Mouse (Mus musculus): ENCODE results near the gene Clasrp.
"Not testable (repeated sequence)": the region's sequence is repeated elsewhere in the genome, so short reads cannot be mapped to it uniquely, and the experiment has no call there.

Clasrp gene

GRCm38 (mm10) chr7:19609641-19610332 is 5.5 kb upstream of the Clasrp start:
- DNase-seq (ENCODE audit: low spot score) = no peak

GRCm38 (mm10) chr7:19607291-19607690 is 3.0 kb upstream of the Clasrp start:
- DNase-seq (ENCODE audit: low spot score) = no peak

- not testable (repeated sequence) for DNase-seq (ENCODE audit: low spot score)
Measured at GRCm38 (mm10) chr7:19604606-19605214, 424 bp upstream of the Clasrp start.

DNA sequence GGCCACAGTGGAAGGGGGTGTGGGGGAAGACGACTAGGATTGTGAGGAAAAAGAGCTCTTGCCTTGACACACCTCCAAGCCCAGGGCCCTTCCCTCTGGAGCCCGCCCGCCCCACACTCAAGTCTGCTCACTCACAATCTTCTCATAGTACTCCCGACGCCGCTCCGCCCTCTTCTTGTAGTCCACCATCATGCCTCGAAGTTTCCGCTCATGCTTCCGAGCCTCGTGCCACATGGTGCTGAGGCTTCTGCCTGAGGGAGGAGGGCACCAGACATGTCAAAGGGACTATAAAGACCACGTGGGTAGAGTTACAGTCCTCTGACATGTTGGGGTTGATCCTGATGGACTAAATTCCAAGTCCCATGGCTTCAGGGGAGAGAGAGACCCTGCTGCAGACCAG is 1.2 kb downstream of the Clasrp start:
- DNase-seq (ENCODE audit: low spot score) = no peak

GRCm38 (mm10) chr7:19600562-19600961 is 3.7 kb downstream of the Clasrp start:
- no peak for DNase-seq (ENCODE audit: low spot score)

DNA sequence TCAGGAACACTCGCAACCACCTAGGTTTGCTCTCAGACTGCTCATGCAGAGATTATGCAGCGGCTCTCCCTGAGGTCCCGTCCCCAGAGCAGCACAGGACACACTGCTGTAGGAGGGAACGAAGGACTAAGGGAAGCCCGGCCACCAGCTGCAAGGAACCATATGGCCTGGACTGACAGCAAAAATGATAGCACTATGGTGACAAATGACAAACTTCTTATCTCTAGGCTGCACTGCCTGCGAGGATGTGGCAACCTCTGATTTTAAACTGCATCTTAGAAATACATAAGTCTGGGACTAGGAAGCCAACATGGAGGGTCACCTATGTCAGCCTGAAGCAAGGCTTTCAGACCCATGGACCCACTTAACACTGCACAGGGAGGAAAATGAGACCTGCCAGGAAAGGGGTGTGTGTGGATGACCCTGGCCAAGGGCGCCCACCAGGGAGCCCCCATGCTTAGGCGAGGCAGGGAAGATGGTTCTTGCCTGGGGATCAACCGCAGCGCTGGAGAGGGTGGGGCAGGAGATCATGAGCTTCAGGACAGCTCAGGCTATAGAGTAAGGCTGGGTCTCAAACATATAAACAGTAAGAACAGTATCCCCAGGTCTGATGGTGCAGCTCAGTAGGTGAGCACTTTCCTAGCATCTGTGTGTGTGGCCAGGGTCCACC is 11.1 kb downstream of the Clasrp start:
- no peak for DNase-seq (ENCODE audit: low spot score)

- DNase-seq (ENCODE audit: low spot score) = no peak
Measured at GRCm38 (mm10) chr7:19589917-19590316, 14.4 kb downstream of the Clasrp start.

DNA sequence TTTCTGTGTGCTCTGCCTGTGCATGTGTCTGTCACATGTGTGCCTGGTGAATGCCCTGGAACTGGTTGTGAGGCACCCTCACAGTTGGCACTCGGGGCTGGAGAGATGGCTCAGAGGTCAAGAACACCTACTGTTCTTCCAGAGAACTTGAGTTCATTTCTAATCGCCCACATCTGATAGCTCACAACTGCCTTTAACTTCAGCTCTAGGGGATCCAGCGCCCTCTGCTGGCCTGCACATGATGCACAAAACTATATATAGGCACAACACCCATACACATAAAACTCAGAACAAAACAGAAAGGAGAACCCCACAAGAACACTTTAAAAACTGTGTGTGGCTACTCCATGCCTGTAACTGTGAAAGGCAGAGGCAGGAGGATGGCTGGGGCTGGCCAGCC is 15.1 kb downstream of the Clasrp start:
- no peak for DNase-seq (ENCODE audit: low spot score)

DNA sequence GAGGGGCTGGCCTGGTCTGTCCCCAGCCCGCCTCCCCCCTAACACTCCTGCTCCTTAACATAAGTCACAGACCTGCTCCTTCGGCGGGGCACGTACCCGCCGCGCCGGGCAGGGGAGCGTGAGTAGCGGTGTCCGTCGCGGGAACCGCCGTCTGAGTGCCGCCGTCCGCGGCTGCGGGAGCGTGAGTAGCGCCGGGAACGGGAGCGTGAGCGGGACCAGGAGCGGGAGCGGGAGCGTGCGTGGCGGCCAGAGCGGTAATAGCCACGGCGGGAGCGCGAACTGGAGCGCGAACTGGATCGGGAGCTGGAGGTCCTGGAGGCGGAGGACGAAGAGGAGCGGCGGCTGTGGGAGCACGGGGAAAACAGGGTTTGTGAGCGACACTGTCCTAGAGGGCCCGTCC is 18.0 kb downstream of the Clasrp start:
- DNase-seq (ENCODE audit: low spot score) = no peak

GRCm38 (mm10) chr7:19580634-19581033 is 23.7 kb downstream of the Clasrp start:
- DNase-seq (ENCODE audit: low spot score) = no peak

- no peak for DNase-seq (ENCODE audit: low spot score)
Measured at GRCm38 (mm10) chr7:19579751-19580150, 24.5 kb downstream of the Clasrp start.

DNA sequence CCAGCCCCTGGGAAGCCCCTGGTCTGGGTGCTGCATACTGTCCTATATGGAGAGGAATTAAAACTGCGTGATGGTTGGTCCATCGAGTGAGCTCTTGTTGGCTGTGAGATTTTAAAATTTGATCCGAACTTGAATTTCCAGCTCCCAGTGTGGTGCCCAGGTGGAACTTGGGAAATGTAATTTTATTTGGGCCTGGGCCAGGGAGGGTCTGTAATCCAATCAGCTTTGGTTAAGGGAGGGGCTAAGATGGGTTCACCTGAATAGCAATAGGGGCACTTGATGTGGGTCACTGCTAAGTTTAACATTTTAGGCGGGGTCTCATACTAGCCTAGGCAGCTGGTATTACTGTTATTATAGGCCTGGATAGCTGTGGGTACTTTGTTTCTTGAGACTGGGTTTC is 25.9 kb downstream of the Clasrp start:
- DNase-seq (ENCODE audit: low spot score) = no peak

DNA sequence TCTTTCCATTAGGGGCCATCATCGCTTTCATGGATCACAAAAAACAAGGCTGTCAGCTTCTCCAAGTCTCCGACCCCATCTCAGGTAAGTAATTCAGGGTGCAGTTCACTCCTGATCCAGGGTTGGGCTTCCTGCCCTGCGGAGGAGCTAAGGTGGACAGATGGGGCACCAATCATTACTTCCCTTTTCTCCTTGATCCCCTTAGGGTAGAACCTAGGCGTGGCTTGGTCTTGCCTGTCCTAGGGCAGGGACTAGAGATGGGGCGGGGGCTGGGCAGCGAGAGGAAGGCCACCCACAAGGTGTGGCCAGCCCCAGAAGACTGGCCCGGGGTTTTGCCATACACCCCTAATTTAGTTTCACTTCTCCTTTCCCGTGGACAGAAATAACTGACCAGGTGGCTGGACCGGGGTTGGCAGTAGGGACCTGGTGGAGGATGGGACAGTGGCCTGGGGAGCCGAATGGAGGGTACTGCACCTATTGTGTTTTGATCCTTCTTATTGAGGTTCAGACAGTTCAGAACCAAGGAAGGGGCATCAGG is 26.3 kb downstream of the Clasrp start:
- DNase-seq (ENCODE audit: low spot score) = no peak

DNA sequence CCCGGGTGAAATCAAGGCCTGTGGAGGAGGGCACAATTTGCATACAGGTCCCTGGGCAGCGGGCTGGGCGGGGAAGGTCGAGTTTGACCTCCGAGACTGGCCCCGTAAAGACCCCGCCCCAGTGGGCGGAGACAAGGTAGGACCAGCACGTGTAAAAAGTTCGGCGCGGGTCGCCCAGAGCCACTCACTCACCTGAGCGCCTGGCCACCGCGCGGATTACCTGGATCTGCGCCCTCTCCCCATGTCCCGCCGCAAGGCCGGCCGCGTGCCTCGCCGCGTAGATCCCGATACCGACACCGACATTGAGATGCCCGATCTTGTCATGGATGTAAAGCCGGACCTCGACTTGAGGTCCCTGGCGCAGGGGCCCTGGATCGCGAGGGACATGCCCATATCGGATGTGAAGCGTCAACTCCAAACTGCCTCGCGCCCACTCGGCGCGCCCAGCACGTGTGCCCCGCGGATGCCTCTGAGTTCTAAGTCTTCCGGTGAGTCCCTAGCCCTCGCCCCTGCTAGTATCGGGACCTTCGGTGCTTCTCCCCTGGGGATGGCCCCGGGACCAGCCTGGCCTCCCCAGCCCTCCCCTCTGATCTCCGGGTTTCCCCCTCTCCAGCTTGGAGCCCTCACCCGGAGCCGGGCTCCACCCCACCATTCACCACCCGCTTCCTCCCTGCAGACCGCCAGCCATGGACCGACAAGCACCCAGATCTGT is 27.0 kb downstream of the Clasrp start, which contains the start of the genes Zfp296 and Gemin7:
Gene Zfp296 (plus strand): TSS at position 147 of the 712 bp plus-strand sequence.
Gene Gemin7 (minus strand): TSS at position 455 of the 712 bp plus-strand sequence.
- DNase-seq (ENCODE audit: low spot score) = no peak

DNA sequence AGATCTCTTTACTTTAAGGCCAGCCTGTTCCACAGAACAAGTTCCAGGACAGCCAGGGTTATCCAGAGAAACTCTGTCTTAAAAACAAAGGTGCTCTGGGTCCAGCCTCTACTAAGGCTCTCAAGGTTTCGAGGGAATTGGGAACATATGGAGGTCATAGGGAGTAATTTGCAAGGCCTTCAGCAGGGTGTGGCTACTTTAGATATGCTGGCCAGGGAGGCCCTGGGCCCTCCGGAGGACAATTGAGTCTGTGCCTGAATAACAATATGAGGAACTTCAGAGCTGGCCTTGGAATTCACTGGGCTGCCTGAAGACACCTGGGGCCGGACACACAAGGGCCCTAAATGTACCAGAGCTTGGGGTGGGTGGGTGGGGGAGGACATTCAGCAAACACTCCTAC is 28.7 kb downstream of the Clasrp start:
- DNase-seq (ENCODE audit: low spot score) = no peak

DNA sequence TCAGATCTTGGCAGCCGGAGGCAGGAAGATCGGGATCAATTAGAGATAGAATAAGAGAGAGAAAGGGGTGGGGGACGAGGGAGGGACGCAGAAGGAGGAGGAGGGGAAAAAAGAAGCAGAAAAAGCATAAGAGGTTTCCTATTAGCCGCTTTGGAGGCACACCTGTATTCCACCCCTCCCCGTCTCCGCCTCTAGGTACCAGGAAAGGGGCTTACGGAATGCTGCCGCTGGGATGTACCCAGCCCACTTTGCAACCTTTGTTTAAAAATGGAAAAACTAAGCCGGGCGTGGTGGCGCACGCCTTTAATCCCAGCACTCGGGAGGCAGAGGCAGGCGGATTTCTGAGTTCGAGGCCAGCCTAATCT is 30.5 kb downstream of the Clasrp start:
- no peak for DNase-seq (ENCODE audit: low spot score)

- peak; percentile 39 for DNase-seq (ENCODE audit: low spot score)
Measured at GRCm38 (mm10) chr7:19572926-19573775, 31.1 kb downstream of the Clasrp start.

DNA sequence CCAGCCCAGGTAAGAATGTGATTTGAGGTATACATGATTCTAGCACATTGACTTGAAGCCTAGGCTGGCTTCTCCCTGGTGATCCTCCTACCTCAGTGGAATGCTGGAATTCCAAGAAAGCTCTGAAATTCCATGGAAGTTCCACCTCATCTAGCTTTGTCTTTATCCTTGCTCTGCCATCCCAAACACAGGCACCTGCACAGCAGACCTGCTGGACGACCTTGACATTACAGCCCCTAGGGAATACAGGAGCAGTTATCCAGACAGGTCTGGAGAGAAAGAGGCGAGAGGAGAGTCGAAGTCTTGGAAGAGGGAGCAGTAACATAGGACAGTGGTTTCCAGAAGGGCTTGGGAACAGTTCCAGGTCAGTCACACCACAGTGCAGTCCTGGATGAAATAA is 34.6 kb downstream of the Clasrp start:
- no peak for DNase-seq (ENCODE audit: low spot score)

GRCm38 (mm10) chr7:19567426-19567825 is 36.9 kb downstream of the Clasrp start:
- no peak for DNase-seq (ENCODE audit: low spot score)

DNA sequence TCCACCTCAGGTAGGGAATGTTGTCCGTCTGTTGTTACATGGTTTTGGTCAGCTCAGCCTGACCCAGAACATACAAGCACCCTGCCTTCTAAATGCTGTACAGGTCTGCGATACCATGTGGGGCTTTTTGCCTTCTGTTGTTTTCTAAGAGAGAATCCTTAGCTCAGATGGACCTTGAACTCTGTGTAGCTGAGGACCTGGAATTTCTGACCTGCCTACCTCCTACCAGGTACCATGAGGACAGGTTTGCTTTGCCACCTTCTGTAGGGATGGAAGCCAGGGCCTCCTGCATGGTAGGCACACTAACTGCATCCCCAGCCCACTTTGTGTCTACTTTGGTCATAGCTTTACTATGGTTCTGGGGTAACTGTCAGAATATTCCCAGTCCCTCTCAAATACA is 38.5 kb downstream of the Clasrp start:
- no peak for DNase-seq (ENCODE audit: low spot score)

- DNase-seq (ENCODE audit: low spot score) = no peak
Measured at GRCm38 (mm10) chr7:19564455-19564854, 39.8 kb downstream of the Clasrp start.
